ENCODE assay signal across 16 mouse cellular contexts in genomic region chr19:16252696-16253095, GRCm38 (mm10).
DNase-seq lines count a peak whose midpoint lies in the region; ATAC-seq and TF ChIP-seq lines count a peak whose summit lies in the region.
"Had no signal": no experiment of that assay in that cellular context is flagged by ENCODE, and none has a peak within 500 bp of the region (broad histone marks: within the 10 kb centered on the region; RNA-seq: fewer than 3 reads in every experiment).

No protein-coding gene starts in this region.

- 66% methylated on average over 4 of the region's 4 CpGs for WGBS in forebrain, postnatal 0 days

- H3K9me3 ChIP-seq in forebrain, postnatal 0 days (ENCODE audit: low read length), result no peaks in the 10 kb centered on the region
- H3K9me3 ChIP-seq: limb, embryonic 15.5 days; midbrain, embryonic 13.5 days had no signal

- no peaks in the 10 kb centered on the region for H3K4me1 ChIP-seq in forebrain, postnatal 0 days (ENCODE audit: insufficient read depth)

- H3K4me3 ChIP-seq in forebrain, postnatal 0 days (ENCODE audit: low read depth, low read length), result no peak overlapping the region
- H3K4me3 ChIP-seq: limb, embryonic 15.5 days; midbrain, embryonic 13.5 days had no signal

- H3K27ac ChIP-seq in forebrain, postnatal 0 days (ENCODE audit: low read depth, low read length), result no peak overlapping the region
- H3K27ac ChIP-seq: limb, embryonic 15.5 days had no signal

- H3K9ac ChIP-seq in forebrain, postnatal 0 days, result no peak overlapping the region
- H3K9ac ChIP-seq: limb, embryonic 15.5 days; midbrain, embryonic 13.5 days had no signal

- peak; percentile 34 for DNase-seq in lung, postnatal 25 days (ENCODE audit: low spot score)
- no peak for DNase-seq in lung, postnatal 10 days
- DNase-seq in MEL-GATA-1-ER (ENCODE audit: extremely low read depth, low read depth), result peak; percentile 43
- peak; percentile 61 for DNase-seq in lung, postnatal 36 days
- peak; percentile 17 to 58 for DNase-seq in spleen, postnatal 4 days (ENCODE audit: low spot score in 2 of 2)
- DNase-seq in thymus, postnatal 10 days (ENCODE audit: low spot score in 2 of 2), result no peak
- no peak for DNase-seq in forebrain, postnatal 0 days
- DNase-seq: adrenal gland, postnatal 25 days; cerebellum, postnatal 10 days; heart, postnatal 4 days; right cerebral cortex, adult 18-20 months; thymus, postnatal 36 days had no signal

- TF ChIP-seq CTCF in forebrain, postnatal 0 days (IDR thresholded peaks at IDR 0.05; ENCODE audit: low read depth), result no peak

- H3K4me2 ChIP-seq in forebrain, postnatal 0 days (ENCODE audit: low read depth), result no peak overlapping the region
- H3K4me2 ChIP-seq: limb, embryonic 15.5 days; midbrain, embryonic 13.5 days had no signal

- no peaks in the 10 kb centered on the region for H3K27me3 ChIP-seq in forebrain, postnatal 0 days (ENCODE audit: insufficient read depth, low read length)
- H3K27me3 ChIP-seq: limb, embryonic 15.5 days; midbrain, embryonic 13.5 days; Patski had no signal

- no peak for ATAC-seq in forebrain, postnatal 0 days
- ATAC-seq: forebrain, embryonic 14.5 days; midbrain, embryonic 13.5 days had no signal

- H3K36me3 ChIP-seq in forebrain, postnatal 0 days (ENCODE audit: insufficient read depth), result no peaks in the 10 kb centered on the region
- H3K36me3 ChIP-seq: limb, embryonic 15.5 days; midbrain, embryonic 13.5 days had no signal

Comparison
In these comparisons a context has a peak if more than half of its experiments do, and no peak if none do; other contexts are left out.
1. DNase-seq: peak in lung, postnatal 25 days (single experiment), MEL-GATA-1-ER (single experiment), lung, postnatal 36 days (single experiment) and spleen, postnatal 4 days (2 of 2); none in lung, postnatal 10 days (single experiment), thymus, postnatal 10 days (0 of 2) and forebrain, postnatal 0 days (single experiment).